Mouse (Mus musculus): ENCODE data around the gene Cep164.

- no peak for TF ChIP-seq CTCF (IDR thresholded peaks at IDR 0.05 in 2 of 3, conservative IDR thresholded peaks at IDR 0.05 in 1 of 3; ENCODE audit: control insufficient read depth in 1 of 3, insufficient read depth in 1 of 3, low read depth in 2 of 3, low read length in 3 of 3, poor library complexity in 1 of 3, severe bottlenecking in 1 of 3)
- no peak for TF ChIP-seq MAX (IDR thresholded peaks at IDR 0.05; ENCODE audit: low read length)
- no peak for TF ChIP-seq ZKSCAN1 (IDR thresholded peaks at IDR 0.05; ENCODE audit: low read depth, low read length)
Measured at GRCm38 (mm10) chr9:45845541-45845940, 17.1 kb upstream of the Cep164 start.

All from MEL (cell line).